Mouse (Mus musculus) kidney, postnatal 14 days (tissue): ENCODE results near the gene Smim13.
"Not testable (repeated sequence)": the region's sequence is repeated elsewhere in the genome, so short reads cannot be mapped to it uniquely, and the experiment has no call there.

Source experiments
- DNase-seq: peaks from one replicate; pipeline ENCODE4 v3.0.0; 2022; ENCODE audit warnings: mixed read lengths

Gene Smim13

GRCm38 (mm10) chr13:41249538-41250317 is at the start of gene Smim13:
Gene Smim13, plus strand, starts transcription at chr13:41249844.
- DNase-seq = peak; percentile 96

GRCm38 (mm10) chr13:41200861-41201260 is 48.8 kb upstream of the Smim13 start:
- no peak for DNase-seq

GRCm38 (mm10) chr13:41203289-41203688 is 46.4 kb upstream of the Smim13 start:
- no peak for DNase-seq

GRCm38 (mm10) chr13:41203691-41204090 is 46.0 kb upstream of the Smim13 start:
- no peak for DNase-seq

GRCm38 (mm10) chr13:41205568-41205967 is 44.1 kb upstream of the Smim13 start:
- not testable (repeated sequence) for DNase-seq

GRCm38 (mm10) chr13:41206241-41206640 is 43.4 kb upstream of the Smim13 start:
- DNase-seq = no peak

GRCm38 (mm10) chr13:41211276-41211675 is 38.4 kb upstream of the Smim13 start:
- peak; percentile 49 for DNase-seq

- DNase-seq = peak; percentile 50
Measured at GRCm38 (mm10) chr13:41212558-41213322, 36.9 kb upstream of the Smim13 start.

GRCm38 (mm10) chr13:41215669-41216068 is 34.0 kb upstream of the Smim13 start:
- peak; percentile 23 for DNase-seq

GRCm38 (mm10) chr13:41216236-41216635 is 33.4 kb upstream of the Smim13 start:
- DNase-seq = peak; percentile 23

GRCm38 (mm10) chr13:41219056-41219455 is 30.6 kb upstream of the Smim13 start:
- no peak for DNase-seq

GRCm38 (mm10) chr13:41219687-41220303 is 29.8 kb upstream of the Smim13 start:
- DNase-seq = no peak

- DNase-seq = peak; percentile 91
Measured at GRCm38 (mm10) chr13:41220304-41220834, 29.3 kb upstream of the Smim13 start, which contains the start of gene Elovl2. Gene Elovl2, minus strand, starts transcription at chr13:41220405.

GRCm38 (mm10) chr13:41226513-41226912 is 23.1 kb upstream of the Smim13 start:
- no peak for DNase-seq

GRCm38 (mm10) chr13:41228060-41228459 is 21.6 kb upstream of the Smim13 start:
- no peak for DNase-seq

- DNase-seq = no peak
Measured at GRCm38 (mm10) chr13:41230256-41230655, 19.4 kb upstream of the Smim13 start.

GRCm38 (mm10) chr13:41231389-41231983 is 18.2 kb upstream of the Smim13 start:
- no peak for DNase-seq

GRCm38 (mm10) chr13:41232209-41232608 is 17.4 kb upstream of the Smim13 start:
- peak; percentile 88 for DNase-seq

GRCm38 (mm10) chr13:41233241-41233640 is 16.4 kb upstream of the Smim13 start:
- no peak for DNase-seq

GRCm38 (mm10) chr13:41235181-41235580 is 14.5 kb upstream of the Smim13 start:
- no peak for DNase-seq

- DNase-seq = peak; percentile 71
Measured at GRCm38 (mm10) chr13:41235845-41236741, 13.6 kb upstream of the Smim13 start.
